Mouse (Mus musculus): Measurements from ENCODE around the gene Ankrd52. TPM values are rescaled to one million over a fixed set of nuclear protein-coding genes. Genes with fewer than 3 reads are reported as not detected.

Gene Ankrd52
- total RNA-seq, 2 experiments from 2014 or later, result 83.6 to 86.7 TPM

DNA sequence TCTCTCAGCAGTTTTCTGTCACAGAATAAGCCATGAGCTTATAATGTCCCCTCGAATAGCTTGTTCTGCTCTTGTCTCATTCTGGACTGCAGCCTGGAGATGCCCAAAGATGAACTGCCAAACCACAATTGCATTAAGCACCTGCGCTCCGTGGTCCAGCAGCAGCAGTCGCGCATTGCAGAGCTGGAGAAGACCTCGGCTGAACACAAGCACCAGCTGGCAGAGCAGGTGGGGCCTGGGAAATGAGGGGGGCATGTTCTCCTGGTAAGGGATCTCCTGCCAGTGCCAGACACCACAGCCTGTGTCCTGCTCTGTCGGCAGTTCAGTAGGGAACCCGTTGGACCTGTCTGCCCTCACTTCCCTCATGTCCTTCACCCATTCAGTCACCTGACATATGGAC is 59.5 kb downstream of the Ankrd52 start:
- DNase-seq (ENCODE audit: low spot score in 2 of 2), result no peak

DNA sequence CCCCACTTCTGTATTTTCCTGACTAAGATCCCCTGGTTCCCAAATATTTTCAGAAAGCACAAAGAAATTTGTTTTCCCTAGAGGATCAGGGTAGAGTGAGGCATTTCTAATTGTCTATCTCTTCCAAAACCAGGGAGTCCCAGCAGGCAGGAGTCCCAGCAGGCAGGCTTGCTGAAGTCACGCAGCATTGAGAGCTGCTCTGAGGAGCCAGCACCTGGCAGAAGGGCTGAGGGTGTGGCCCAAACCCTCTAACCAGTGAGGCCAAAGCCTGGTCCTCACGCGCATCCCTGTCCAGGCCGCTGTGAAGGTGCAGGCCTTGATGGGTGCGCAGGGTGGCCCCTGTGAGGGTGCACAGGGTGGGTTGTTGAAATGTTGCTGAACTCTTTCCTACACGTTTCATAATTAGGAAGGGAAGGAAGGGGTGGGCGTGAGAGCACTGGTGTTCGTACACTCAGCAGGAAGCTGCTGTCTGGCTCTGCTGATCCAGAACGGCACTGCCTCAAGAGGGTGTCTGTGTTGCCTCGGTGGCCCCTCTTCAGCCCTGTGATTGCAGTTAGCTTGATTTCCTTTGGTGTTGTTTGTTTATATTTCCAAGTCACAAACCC is 61.9 kb downstream of the Ankrd52 start:
- DNase-seq (ENCODE audit: low spot score in 2 of 2), result peak in 1 of 2 experiments; percentile 26

DNA sequence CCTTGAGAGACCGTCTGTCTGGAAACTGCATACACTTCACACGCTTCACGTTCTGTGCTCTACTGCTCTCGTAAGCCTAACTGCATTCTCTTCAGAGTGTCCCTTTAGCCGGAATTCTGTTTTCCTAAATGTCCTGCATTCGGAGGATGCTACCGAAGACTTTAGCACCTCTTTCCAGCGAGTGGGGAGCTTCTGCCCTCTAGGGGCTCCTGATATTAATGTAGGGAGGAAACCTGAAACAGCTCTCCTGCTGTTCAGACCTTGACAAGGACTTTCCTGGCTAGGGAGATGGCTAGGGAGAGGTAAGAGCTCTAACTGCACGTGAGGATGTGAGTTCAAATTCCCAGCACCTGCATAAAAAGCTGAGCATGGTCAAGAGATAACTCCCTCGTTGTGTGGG is 63.5 kb downstream of the Ankrd52 start:
- no peak for DNase-seq (ENCODE audit: low spot score in 2 of 2)

DNA sequence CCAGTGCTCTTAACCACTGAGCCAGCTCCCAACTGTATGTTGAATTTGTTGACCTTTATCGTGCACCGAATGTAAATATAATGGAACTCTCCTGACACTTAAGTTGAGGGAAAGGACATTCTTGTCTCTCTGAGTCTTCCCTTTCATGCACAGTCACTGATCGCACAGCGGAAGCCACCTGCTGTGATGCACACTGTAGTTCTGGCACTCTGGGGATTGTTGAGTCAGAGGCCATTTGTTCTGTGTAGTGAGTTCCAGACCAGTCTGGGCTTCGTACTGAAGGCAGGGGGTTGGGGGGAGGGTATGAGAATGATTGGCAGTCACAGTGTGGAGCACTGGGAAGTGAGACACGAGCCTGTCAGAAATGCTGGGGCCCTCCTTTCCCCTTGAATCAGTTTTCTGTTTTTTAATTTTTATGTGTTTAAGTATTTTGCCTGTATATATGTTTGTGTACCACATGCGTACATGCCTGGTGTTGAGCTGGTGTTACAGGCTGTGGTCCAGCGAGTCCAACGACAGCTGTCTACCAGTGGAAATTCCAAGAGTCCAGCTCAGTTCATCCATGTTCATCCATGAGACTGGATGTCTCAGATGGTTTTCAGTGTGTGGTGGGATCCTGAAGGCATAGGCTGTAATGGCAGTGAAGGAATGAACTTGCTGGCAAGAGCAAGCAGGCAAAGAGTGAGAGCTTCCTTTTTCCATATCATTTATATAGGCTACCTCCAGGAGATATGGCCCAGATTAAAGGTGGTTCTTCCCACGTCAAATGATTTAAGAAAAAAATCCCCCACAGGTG is 64.6 kb downstream of the Ankrd52 start:
- peak in 1 of 2 experiments; percentile 36 for DNase-seq (ENCODE audit: low spot score in 2 of 2)

DNA sequence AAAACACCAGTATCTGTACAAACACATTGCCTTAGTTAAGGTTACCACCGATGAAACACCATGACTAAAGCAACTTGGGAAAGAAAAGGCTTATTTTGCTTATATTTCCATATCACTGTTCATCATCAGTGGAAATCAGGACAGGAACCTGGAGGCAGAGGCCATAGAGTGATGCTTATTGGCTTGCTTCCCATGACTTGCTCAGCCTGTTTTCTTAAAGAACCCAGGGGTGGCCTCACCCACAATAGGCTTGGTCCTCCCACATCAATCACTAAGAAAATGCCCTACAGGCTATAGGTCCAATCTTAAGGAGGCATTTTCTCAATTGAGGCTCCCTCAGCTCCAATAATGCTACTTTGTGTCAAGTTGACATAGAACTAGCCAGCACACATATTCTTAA is 65.8 kb downstream of the Ankrd52 start:
- no peak for DNase-seq (ENCODE audit: low spot score in 2 of 2)

DNA sequence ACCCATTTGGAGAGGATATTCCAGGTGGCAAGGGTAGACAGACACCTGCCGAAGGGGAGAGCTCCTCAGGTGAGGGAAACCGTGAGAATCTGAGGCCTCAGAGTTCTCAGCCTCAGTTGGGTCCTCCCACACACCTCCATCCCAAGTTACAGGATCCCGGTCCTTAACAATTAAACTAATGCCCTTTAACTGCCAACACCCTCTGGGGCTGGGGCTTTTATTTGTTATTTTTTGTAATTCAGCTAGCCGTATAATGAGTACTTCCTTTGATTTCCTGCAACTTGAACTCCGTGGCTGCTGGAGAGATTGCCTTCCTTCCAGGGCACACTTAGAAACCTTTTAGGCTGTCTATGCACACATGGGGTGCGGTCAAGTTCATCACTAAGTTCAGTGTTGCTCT is 67.4 kb downstream of the Ankrd52 start:
- no peak for DNase-seq (ENCODE audit: low spot score in 2 of 2)

DNA sequence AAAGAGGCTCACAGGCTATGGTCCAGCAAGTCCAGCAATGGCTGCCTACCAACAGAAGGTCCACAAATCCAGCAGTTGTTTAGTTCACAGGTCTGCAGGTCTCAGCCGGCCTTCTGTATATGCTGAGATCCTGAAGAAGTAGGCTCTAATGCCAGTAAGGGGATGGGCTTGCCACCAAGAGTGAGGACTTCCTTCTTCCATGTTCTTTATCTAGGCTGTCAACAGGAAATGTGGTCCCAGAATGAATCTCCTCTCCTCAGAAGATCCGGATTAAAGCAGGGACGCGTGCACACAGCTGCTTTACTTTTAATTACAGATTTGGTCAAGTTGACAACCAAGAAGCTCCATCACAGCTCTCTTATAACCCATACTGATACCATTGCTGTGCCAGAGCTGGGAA is 68.5 kb downstream of the Ankrd52 start:
- no peak for DNase-seq (ENCODE audit: low spot score in 2 of 2)

DNA sequence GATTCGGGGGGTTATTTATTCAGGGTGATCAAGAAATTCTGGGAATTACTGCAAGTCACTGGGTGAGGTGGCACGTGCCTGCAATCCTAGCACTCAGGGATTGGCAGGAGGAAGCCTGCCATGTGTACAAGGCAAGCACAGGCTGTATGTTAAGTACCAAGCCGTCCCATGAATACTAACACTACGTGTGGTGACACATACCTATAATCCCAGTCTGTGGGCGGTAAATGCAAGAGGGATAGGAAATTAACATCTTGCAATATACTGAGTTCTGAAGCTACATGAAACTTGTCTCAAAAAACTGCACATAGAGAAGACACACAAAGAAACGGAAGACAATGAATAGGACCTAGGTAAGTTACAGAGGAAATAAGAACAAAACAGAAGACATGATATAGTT is 74.1 kb downstream of the Ankrd52 start:
- DNase-seq (ENCODE audit: low spot score in 2 of 2), result no peak

DNA sequence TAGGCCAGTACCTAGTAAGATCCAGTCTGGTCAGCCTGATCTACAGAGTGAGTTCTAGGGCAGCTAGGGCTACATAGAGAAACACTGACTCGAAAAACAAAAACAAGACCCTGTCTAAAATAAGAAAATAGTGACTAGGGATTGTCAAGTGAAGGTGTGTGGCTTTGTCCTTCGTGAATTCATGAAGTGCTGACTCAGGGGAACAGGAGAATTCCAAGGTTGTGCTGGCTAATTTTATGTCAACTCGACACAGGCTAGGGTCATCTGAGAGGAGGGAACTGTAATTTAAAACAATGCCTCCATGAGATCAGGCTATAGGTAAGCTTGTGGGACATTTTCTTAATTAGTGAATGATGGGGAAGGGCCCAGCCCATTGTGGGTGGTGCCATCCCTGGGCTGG is 77.6 kb downstream of the Ankrd52 start:
- DNase-seq (ENCODE audit: low spot score in 2 of 2), result no peak

DNA sequence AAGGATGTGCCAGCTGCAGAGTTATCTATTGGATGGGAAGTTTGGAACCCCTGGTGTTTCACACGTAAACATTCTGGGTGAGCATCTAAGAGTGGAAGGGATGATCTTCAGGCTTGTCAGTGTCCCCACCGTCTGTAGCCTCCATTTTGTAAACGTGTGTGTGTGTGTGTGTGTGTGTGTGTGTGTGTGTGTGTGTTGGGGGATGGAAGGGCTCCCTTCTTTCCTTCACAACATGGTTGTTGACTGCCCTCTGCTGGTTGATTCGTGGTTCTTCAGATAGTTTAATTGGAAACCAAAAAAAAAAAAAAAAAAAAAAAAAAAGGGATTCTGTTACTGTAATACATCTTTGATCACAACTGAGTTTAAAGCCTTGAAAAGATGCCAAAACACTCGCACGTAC is 78.4 kb downstream of the Ankrd52 start:
- DNase-seq (ENCODE audit: low spot score in 2 of 2), result peak; percentile 65 to 87

DNA sequence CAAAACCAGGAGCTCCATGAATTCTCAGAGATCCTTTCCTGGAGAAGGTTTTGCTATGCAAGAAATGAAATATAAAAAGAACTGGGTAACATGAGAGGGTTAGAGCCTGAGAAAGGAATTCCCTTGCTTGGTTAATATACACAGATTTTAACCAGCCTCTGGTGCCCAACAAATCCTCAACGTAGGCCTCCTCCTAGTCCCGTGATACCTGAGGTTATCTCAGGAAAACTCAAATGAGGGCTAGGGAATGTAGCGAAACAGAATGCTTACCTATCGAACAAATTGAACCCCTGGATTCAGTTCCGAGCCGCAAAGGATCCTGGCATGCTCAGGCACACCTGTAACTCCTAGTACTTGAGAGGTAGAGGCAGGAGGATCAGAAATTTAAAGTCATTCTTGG is 80.8 kb downstream of the Ankrd52 start:
- DNase-seq (ENCODE audit: low spot score in 2 of 2), result no peak

Small RNA genes within 50 kb of the gene (microRNA-seq; reads per million reads assigned to microRNA genes)
- gene Gm25361 (0 reads per million in 2 experiments), gene Gm26308 (0 to 0.57 reads per million in 2 experiments), gene Mir6914 (0.45 to 1.1 reads per million in 2 experiments), gene Mir6915 (5.1 to 5.7 reads per million in 2 experiments), gene Mir8105 (1.1 to 2.0 reads per million in 2 experiments)

Other genes with a start within 250 kb of the Ankrd52 start
- 10 to 100 TPM; 13.4 to 14.6 TPM for gene Rbms2, start 196.8 kb upstream of the Ankrd52 start, total RNA-seq (2021)
- gene Gls2, start 182.7 kb upstream of the Ankrd52 start, total RNA-seq (2021), result 10 to 100 TPM; 14.2 to 18.4 TPM
- gene Spryd4, start 165.3 kb upstream of the Ankrd52 start, total RNA-seq (2021), result 10 to 100 TPM; 11.1 to 11.5 TPM
- not detected for gene Mip, start 151.3 kb upstream of the Ankrd52 start, total RNA-seq (2021)
- gene Timeless, start 145.1 kb upstream of the Ankrd52 start, total RNA-seq (2021), result 1 to 10 TPM; 4.1 to 7.6 TPM
- gene Apon, start 123.0 kb upstream of the Ankrd52 start, total RNA-seq (2021), result not detected
- not detected for gene Apof, start 108.4 kb upstream of the Ankrd52 start, total RNA-seq (2021)
- 10 to 100 TPM; 29.2 to 30.3 TPM for gene Stat2, start 106.6 kb upstream of the Ankrd52 start, total RNA-seq (2021)
- gene Il23a, start 78.4 kb upstream of the Ankrd52 start, total RNA-seq (2021), result 1 to 10 TPM; 2.4 to 3.2 TPM
- gene Pan2, start 73.8 kb upstream of the Ankrd52 start, total RNA-seq (2021), result 10 to 100 TPM; 15.1 to 15.4 TPM
- 10 to 100 TPM; 76.5 to 80.3 TPM for gene Cnpy2, start 54.7 kb upstream of the Ankrd52 start, total RNA-seq (2021)
- gene Cs, start 39.4 kb upstream of the Ankrd52 start, total RNA-seq (2021), result 100 to 1,000 TPM; 260 to 274 TPM
- 10 to 100 TPM; 60.0 to 62.1 TPM for gene Coq10a, start 8.1 kb upstream of the Ankrd52 start, total RNA-seq (2021)
- gene Slc39a5, start 24.1 kb downstream of the Ankrd52 start, total RNA-seq (2021), result under 1 TPM in 1 of 2 experiments, not detected in 1; 0.60 TPM
- 10 to 100 TPM; 94.5 TPM for gene Nabp2, start 34.4 kb downstream of the Ankrd52 start, total RNA-seq (2021)
- gene Rnf41, start 34.5 kb downstream of the Ankrd52 start, total RNA-seq (2021), result 10 to 100 TPM; 67.2 to 72.0 TPM
- 100 to 1,000 TPM; 208 to 212 TPM for gene Smarcc2, start 82.1 kb downstream of the Ankrd52 start, total RNA-seq (2021)
- gene Myl6, start 117.0 kb downstream of the Ankrd52 start, total RNA-seq (2021), result 100 to 1,000 TPM; 596 to 608 TPM
- 10 to 100 TPM; 15.5 to 16.2 TPM for gene Myl6b, start 121.6 kb downstream of the Ankrd52 start, total RNA-seq (2021)
- 1 to 10 TPM; 8.6 to 9.1 TPM for gene Esyt1, start 148.8 kb downstream of the Ankrd52 start, total RNA-seq (2021)
- 10 to 100 TPM in 1 of 2 experiments, 1 to 10 TPM in 1; 9.1 to 12.0 TPM for gene Zc3h10, start 170.7 kb downstream of the Ankrd52 start, total RNA-seq (2021)
- 1,000 to 10,000 TPM; 1,911 to 2,072 TPM for gene Rpl41, start 172.2 kb downstream of the Ankrd52 start, total RNA-seq (2021)
- gene Pa2g4, start 188.9 kb downstream of the Ankrd52 start, total RNA-seq (2021), result 10 to 100 TPM; 72.9 to 74.1 TPM
- 1 to 10 TPM; 5.6 to 6.5 TPM for gene Erbb3, start 212.5 kb downstream of the Ankrd52 start, total RNA-seq (2021)
- 100 to 1,000 TPM; 329 to 373 TPM for gene Rps26, start 249.6 kb downstream of the Ankrd52 start, total RNA-seq (2021)